Mouse (Mus musculus) right cerebral cortex, adult 2 months (tissue): ENCODE results near the gene Treml1.

ENCODE experiments used
- DNase-seq, 2 experiments: peaks; one replicate each; pipeline ENCODE4 v3.0.0; 2021 to 2022; ENCODE audit warnings: low spot score in 2 of 2

Gene Treml1

DNA sequence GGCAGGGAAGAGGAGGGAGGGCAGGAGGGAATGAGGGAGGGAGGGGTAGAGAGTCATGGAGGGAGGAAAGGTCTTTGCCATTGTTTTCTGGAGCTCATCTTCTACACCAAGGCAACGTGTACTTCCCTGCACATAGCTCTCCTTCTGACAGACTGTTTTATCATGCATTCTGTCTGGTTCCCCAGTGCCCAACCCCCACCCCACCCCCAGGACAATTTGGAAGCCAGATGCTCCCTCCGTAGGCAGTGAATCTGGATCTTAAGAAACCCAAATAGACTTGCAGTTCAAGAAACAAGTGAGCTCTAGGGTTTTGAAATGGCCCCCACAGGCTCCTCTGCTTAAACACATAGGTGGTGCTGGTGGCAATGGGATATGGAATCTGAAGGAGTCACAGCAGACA lies 1.8 kb upstream of the Treml1 start:
- no peak for DNase-seq

DNA sequence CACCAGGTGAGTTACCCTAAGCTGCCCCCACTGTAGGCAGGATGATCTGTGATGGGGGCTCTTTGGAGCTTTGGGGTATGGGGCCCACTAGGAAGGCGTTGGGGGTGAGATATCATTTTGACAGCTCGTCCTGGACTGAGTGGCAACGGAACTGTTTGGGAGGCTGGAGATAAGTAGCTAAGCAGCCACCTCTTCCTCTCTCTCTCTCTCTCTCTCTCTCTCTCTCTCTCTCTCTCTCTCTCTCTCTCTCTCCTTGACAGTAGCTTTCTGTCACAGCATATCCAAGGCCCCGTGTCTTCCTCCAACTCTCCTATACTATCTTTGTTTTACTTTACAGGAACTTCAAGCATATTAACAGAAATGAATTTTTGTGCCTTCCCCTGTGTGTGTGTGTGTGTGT lies 746 bp downstream of the Treml1 start:
- DNase-seq = no peak

DNA sequence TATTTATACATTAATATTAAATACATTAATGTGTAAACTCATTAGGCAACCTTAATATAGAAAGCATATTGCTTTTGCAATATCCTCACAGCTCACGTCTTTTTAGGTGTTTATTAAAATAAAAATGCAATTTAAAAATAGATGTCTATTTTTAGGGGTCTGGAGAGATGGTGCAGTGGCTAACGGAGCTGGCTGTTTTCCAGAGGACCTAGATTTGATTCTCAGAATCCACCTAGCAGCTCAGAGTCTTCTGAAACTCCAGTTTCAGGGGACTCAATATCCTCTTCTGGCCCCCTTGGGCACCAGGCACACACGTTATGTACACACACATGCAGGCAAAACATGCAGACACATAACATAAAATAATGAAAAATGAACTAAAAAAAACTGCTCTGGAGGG lies 2.6 kb downstream of the Treml1 start:
- DNase-seq = no peak

DNA sequence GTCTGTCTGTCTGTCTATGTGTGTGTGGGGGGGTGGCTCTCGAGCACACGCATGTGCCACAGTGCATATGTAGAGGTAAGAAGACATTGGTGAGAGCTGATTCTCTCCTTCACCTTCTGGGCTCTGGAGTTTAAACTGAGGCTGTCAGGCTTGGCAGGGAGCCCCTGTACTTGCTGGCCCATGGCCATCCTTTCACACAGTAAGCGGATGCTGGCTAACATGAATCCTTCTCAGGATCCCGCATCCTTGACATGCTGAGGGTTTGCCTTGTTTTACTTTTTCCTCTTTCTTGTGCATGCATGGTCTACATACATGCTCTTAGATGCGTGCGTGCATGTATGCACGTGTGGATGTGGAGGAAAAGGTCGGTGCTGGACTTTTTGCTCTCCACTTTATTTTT lies 3.2 kb downstream of the Treml1 start:
- DNase-seq = peak; percentile 43 to 47

DNA sequence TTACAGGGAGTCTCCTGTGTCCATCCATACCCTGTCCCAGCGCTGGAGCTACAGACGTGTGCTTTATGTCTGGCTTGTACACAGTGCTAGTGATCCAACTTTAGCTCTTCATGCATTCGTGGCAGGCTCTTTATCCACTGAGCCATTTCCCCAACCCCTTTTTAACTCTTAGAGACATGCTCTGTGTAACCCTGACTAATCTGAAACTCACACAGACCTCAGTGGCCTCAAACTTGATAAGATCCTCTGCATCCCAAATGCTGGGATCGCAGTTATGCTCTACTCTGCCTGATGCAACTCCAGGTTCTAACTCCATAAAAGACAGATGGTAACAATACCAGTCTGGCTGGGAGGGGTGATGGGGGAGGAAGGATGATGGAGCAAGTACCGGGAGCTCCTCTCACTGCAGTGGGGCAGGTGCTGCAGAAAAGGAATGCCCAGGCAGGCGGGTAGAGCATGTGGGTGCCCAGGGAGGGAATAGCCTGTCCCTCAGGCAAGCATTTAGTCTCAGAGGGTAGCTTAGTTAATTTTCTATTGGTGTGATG lies 3.8 kb downstream of the Treml1 start:
- DNase-seq = no peak

DNA sequence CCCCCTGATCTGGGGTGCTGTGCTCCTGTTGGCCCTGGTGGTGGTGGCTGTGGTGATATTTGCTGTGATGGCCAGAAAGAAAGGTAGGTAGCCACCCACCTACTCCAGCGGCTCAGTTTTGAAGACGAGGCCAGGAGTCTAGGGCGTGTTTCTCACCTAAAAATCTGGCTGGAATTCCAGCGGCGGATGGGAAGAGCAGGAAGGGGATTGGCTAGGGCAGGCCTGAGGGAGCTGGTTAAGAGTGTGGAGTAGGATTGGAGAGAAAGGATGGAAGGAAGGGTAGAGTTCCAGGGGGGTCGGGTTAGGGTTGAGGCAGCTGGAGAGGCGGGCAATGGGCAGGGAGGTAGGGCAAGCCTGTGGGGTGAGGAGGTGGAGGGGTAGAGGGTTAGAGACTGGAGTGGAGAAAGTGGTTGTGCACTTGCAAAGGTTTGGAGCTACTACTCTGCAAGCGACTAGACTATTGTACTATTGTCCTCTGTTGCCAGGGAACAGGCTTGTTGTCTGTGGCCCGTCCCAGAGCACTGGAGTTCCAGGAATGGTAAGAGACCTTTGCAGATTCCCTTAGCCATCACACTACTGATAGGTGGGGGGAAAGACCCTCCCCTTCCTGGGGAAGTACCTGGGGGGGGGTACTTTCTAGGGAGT lies 5.9 kb downstream of the Treml1 start:
- DNase-seq = no peak

DNA sequence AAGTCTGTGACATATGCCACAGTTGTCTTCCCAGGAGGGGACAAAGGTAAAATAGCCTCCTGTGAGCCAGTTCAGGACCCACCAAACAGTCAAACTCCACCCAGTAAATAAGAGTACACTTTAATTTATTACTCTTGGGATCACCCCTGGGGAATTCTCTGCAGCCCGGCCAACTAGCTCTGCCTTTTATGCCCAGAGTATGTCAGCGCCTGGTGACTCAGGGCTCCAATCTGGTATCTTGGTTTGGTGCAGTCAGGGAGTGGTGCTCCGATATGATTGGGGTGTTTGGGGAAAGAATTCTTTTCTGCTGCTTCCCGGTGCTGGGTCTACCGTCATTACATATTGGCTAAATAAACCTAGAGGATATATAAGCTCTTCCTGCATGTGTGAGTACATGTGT lies 7.1 kb downstream of the Treml1 start:
- no peak for DNase-seq

DNA sequence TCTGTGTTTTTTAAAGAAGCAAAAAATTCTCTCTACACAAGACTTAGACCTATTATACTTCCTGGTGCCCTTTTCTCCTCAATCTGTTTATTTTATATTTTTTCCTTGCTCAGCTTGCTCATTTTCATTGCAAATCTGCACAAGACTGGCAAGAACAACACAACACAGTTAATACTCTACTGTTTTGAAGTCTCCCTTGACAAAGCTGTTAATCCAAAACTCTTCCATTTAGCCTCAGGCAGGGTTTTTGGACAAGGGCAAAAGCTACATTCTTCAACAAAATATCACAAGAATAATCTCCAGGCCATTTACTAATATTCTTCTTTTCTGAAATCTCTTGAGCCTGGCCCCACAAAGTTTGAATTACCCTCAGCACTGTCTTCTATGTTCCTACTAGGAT lies 11.9 kb downstream of the Treml1 start:
- no peak for DNase-seq

DNA sequence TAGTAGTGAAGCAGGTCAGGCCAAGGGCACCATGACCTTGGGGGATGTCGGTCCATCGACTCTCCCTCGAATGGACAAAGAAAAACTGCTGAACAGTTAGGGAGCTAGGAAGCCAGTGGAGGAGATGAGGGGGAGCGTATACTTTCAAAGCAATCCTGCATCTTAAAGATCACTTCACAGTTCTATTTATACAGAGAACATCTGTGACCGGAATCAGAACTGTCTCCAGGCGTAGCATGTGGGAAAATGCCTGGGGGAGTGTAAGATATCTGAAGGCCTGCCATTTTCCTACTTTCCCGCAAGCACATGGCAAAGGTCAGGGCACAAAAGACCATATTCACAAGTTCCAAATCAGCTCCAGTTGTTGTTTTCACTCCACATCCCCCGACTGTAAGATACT lies 13.3 kb downstream of the Treml1 start:
- peak; percentile 50 to 57 for DNase-seq

DNA sequence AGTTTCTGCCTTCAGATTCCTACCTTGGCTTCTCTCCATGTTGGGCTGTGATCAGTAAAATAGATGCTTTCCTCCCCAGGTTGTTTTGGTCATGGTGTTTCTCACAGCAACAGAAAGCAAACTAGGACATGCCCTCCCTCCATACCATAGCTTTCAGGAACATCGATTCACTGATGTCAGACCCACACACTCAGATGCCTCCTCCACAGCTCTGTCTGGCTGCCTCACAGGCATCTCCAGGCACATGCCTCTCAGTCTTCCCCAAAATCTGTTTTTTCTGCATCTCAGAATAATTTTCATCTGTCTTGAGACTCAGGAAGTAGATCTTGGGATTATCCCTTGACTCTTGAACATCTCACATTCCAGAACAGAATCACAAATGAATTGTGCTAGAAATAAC lies 16.4 kb downstream of the Treml1 start:
- DNase-seq = peak; percentile 20 to 24

DNA sequence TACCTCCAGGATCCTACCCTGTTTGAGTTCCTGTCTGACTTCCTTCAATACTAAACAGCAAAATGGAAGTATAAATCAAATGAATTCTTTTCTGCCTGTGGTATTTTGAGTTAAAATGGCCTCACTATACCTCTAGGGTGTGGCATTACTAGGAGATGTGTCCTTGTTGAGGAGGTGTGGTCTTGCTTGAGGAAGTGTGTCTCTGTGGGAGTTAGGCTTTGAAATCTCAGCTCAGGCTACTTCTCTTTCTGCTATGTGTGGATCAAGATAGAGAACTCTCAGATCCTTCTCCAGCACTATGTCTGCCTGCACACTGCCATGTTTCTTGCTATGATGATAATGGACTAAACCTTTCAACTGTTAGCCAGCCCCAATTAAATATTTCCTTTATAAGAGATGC lies 19.3 kb downstream of the Treml1 start:
- no peak for DNase-seq

DNA sequence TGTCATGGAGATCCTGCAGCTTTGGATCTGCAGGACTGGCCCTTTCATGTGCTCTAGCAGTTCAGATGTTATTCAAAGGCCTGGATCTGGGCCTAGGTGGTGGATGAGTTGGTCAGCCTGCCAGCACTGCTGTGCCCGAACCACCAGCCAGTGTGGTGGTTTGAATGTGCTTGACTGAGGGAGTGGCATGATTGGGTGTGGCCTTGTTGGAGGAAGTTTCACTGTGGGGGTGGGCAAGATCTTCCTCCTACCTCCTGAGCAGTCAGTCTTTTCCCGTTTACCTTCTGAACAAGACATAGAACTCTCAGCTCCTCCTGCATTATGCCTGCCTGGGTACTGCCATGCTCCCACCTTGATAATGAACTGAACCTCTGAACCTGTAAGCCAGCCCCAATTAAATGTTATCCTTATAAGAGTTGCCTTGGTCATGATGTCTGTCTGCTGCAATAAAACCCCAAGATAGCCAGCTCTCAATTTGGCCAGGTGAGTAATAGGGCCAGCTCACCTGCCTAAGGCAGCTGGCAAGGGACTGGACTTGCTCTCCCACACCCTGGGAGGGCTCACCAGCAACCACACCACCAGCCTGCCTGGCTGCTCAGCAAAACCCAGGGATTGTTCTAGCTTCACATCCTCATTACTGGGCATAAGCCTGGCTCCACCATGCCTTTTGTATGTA lies 26.2 kb downstream of the Treml1 start:
- DNase-seq = no peak

DNA sequence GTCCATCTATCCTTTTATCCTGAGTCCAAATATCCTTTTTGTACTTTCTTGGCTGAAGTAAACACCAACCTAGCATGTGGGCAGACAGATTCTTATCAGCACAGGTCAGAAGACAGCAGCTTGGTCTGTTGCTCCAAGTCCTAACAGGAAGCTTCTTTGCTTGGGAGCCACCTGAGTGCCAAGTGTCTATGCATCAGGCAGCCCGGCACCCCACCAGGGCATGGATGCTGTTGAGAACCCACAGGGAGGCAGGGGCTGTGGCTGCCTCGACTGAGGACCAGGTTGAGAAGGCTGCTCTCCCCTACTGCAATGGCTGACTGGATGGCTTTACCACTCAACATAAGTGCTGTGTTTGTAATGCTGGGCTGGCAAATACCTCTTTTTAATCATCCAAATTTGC lies 28.9 kb downstream of the Treml1 start:
- no peak for DNase-seq

DNA sequence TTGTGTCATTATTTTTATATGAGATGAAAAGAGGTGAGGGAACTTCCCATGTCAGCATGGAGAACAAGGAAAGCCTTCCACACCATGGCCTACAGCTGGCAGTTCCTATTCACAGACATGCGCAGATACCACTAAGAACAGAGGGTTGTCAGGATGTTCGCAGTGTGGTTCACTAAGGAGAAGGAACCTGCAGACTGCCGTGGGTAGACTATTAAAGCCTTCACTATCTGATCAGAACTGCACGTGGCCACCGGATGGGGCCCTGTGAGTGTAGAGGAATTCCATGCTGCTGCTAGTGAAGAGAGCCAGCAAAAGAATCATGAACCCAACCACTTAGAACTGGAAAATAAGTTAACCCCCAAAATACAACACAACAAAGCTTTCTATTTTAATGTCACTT lies 29.7 kb downstream of the Treml1 start:
- DNase-seq = no peak

DNA sequence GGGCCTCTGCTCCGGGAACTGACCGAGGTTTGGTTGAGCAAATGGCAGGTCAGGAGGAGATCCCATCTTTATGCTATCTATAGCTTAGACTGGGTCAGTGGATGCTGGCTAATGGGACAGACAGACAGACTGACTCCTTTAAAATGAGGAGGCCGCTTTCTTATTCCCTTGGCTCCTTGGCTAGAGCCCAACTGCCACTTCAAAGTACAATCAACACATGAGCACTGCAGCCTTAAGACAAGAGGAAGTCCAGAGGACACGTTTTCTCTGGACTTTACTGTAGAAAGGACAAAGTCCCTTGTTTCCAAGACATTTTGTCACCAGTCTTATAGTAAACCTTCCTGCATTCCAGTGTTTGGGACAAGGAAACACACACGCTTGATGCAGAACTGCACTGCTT lies 31.7 kb downstream of the Treml1 start:
- no peak for DNase-seq

DNA sequence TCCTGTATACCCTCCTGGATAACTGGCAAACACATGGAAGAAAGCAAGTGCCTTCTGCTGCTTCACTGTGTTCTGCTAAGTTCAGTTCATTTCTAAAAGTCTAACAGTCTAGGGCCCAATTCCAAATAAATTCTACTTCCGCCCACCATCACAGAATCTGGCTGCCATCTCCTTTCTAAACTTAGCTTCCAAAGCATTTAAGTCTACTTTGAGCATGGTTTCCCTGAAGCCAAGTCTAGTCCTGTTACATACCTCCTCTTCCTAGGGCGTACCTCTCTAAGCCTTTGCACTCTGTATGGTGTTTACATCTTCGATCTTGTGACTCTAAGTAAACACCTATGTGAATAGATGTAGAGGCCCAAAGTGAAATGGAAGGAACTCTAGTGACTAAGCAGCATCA lies 32.9 kb downstream of the Treml1 start:
- peak; percentile 43 to 71 for DNase-seq

DNA sequence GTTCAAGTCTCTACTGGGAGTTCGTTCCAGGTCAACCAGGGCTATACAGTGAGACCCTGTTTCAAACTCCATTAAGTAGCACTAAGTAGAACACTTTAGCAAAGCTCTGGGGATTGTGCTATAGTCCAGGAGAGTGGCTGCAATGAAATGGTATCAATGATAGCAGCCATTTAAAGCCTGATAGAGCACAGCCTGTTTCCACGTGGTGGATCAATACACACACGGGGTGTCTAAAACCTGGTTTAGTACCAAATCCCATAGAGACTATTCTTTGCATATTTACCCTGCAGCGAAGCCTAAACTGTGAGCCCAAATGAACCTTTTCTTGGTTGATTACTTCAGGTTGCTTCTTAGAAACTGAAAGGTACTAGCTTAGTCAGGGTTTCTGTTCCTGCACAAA lies 42.0 kb downstream of the Treml1 start:
- DNase-seq = no peak

DNA sequence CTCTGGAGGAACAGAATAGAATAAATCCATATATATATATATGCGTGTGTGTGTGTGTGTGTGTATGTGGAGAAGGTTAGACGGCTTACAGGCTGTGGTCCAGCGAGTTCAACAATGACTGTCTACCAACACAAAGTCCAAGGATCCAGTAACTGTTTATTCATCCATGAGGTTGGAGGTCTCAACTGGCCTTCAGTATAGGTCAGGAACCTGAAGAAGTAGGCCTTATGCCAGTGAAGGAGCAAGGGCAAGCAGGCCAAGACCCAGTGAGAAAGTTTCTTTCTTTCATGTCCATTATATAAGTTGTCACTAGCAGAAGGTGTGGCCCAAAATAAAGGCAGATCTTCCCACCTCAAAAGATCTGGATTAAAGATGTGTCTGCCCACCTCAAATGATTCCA lies 43.0 kb downstream of the Treml1 start:
- no peak for DNase-seq

DNA sequence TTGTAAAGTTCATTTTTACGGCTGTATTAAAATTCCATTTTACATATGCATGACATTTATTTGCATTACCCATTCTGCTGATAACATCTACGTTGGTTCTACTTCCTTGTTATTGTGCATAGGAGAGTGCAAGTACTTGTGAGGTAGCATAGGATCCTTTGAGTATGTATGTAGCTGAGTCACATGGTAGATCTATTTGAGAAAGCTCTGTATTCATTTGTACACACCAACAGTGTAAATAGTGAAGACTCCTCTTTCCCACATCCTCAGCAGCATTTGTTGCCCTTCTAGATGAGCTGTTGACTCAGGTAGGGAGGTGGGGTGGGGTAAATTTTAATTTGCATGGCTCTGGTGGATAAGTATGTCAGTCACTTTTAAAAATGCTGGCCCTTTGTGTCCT lies 44.1 kb downstream of the Treml1 start:
- DNase-seq = no peak

DNA sequence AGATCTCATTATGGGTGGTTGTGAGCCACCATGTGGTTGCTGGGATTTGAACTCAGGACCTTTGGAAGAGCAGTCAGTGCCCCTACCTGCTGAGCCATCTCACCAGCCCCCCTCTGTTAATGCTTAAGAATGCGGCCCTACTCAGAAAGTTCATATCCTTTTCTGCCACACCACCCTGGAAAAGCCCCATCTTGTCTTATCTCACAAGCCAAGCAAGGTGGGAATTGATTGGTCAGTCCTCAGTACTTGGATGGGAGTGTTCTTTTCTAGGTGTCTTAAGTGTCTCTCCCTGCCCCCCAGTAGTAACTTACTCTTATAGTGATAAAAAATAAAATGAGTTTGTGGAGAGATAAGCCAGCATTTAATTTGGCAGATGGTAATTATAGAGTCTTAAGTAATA lies 45.0 kb downstream of the Treml1 start:
- no peak for DNase-seq

DNA sequence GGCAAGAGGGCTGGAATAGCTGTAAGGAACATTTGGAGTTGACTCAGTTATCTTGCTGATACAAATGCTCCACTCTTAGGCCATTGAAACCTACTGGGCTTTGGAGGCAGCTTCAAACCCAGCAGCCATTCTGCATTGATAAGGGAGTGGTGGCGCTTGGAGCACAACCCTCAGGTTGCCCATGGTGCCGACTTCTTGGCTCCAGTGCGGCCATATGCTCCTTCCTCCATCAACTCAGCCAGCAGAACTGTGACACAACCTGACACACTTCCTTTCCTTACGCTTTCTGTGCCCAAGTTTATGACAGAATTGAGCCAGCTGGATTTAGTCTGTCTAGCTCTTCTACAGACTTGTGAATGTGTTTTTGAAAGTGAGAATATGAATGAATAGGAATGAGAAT lies 47.4 kb downstream of the Treml1 start:
- no peak for DNase-seq

DNA sequence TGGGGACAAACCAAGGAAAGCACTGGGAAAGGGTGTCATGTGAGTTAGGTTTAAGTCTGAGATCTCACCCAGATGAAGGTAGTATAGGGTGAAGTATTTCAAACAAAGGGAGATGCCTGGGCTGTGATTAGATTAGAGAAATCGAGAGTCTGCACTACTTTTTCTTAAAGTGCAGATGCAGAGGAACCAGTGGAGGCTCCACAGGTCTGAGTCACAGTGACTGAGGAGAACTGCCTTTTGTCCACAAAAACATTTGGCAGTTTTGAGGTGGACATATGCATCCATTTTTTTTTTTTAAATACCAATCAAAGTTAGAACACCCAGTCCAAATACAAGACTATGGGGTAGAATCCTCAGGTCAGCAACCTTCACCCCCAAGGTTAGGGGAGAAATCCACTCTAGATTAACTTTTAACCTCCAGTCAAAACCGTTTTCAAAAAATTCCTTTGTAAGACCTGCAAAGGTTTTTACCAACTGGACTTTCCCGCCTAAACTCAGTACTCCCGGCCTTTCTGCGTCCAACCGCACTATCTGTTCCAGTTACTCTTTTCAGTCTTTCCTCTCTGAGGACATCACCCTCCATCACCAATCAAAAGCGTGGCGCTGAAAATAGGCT lies 48.3 kb downstream of the Treml1 start:
- DNase-seq = no peak
